Mouse (Mus musculus): ENCODE data around the gene Olfr1359. TPM values are rescaled to one million over a fixed set of nuclear protein-coding genes. Genes with fewer than 3 reads are reported as not detected.

The Olfr1359 gene
- polyA plus RNA-seq, 1 experiment from 2014 or later = not detected

Small RNAs within 50 kb of the gene (microRNA-seq; reads per million reads assigned to microRNA genes)
- gene Gm44357 (not detected), gene Gm44367 (not detected), gene Gm44454 (1.8 reads per million)

Other genes with a start within 250 kb of the Olfr1359 start
- 24.2 and 25.6 TPM in 2 replicates for gene Zscan26, start 244.4 kb upstream of the Olfr1359 start, polyA plus RNA-seq (2016; fragmentation: Nextera tagmentation; extraction: Ambion mirVana)
- 1.7 and 2.3 TPM in 2 replicates for gene Nkapl, start 229.6 kb upstream of the Olfr1359 start, polyA plus RNA-seq (2016; fragmentation: Nextera tagmentation; extraction: Ambion mirVana)
- 5.0 and 5.3 TPM in 2 replicates for gene Zkscan4, start 219.2 kb upstream of the Olfr1359 start, polyA plus RNA-seq (2016; fragmentation: Nextera tagmentation; extraction: Ambion mirVana)
- not detected in 2 replicates for gene Gm10065, start 218.7 kb upstream of the Olfr1359 start, polyA plus RNA-seq (2016; fragmentation: Nextera tagmentation; extraction: Ambion mirVana)
- gene AK157302, start 202.9 kb upstream of the Olfr1359 start, polyA plus RNA-seq (2016; fragmentation: Nextera tagmentation; extraction: Ambion mirVana) = 0.42 and 0.56 TPM in 2 replicates
- 4.6 and 5.1 TPM in 2 replicates for gene Gm11273, start 196.7 kb upstream of the Olfr1359 start, polyA plus RNA-seq (2016; fragmentation: Nextera tagmentation; extraction: Ambion mirVana)
- gene Zkscan8, start 167.0 kb upstream of the Olfr1359 start, polyA plus RNA-seq (2016; fragmentation: Nextera tagmentation; extraction: Ambion mirVana) = 5.3 and 7.1 TPM in 2 replicates
- gene Olfr1366, start 155.3 kb upstream of the Olfr1359 start, polyA plus RNA-seq (2016; fragmentation: Nextera tagmentation; extraction: Ambion mirVana) = 0.11 and 0.15 TPM in 2 replicates
- gene Olfr1535, start 138.2 kb upstream of the Olfr1359 start, polyA plus RNA-seq (2016; fragmentation: Nextera tagmentation; extraction: Ambion mirVana) = not detected in 2 replicates
- gene Olfr1364, start 116.4 kb upstream of the Olfr1359 start, polyA plus RNA-seq (2016; fragmentation: Nextera tagmentation; extraction: Ambion mirVana) = not detected in 2 replicates
- not detected in 2 replicates for gene Olfr1362, start 84.1 kb upstream of the Olfr1359 start, polyA plus RNA-seq (2016; fragmentation: Nextera tagmentation; extraction: Ambion mirVana)
- gene Olfr11, start 55.6 kb upstream of the Olfr1359 start, polyA plus RNA-seq (2016; fragmentation: Nextera tagmentation; extraction: Ambion mirVana) = not detected in 2 replicates
- gene Olfr1361, start 34.7 kb upstream of the Olfr1359 start, polyA plus RNA-seq (2016; fragmentation: Nextera tagmentation; extraction: Ambion mirVana) = not detected in 2 replicates
- gene Olfr1360, start 20.7 kb upstream of the Olfr1359 start, polyA plus RNA-seq (2016; fragmentation: Nextera tagmentation; extraction: Ambion mirVana) = not detected in 2 replicates
- 1.4 and 3.4 TPM in 2 replicates for gene Hist1h2bl, start 18.0 kb downstream of the Olfr1359 start, polyA plus RNA-seq (2016; fragmentation: Nextera tagmentation; extraction: Ambion mirVana)
- gene Hist1h2ai, start 18.3 kb downstream of the Olfr1359 start, polyA plus RNA-seq (2016; fragmentation: Nextera tagmentation; extraction: Ambion mirVana) = 12.2 and 21.8 TPM in 2 replicates
- gene Hist1h3h, start 19.5 kb downstream of the Olfr1359 start, polyA plus RNA-seq (2016; fragmentation: Nextera tagmentation; extraction: Ambion mirVana) = 8.9 and 11.3 TPM in 2 replicates
- 5.2 and 7.5 TPM in 2 replicates for gene Hist1h2bm, start 23.9 kb downstream of the Olfr1359 start, polyA plus RNA-seq (2016; fragmentation: Nextera tagmentation; extraction: Ambion mirVana)
- 1.0 and 1.2 TPM in 2 replicates for gene Hist1h4j, start 37.0 kb downstream of the Olfr1359 start, polyA plus RNA-seq (2016; fragmentation: Nextera tagmentation; extraction: Ambion mirVana)
- gene Hist1h4k, start 52.4 kb downstream of the Olfr1359 start, polyA plus RNA-seq (2016; fragmentation: Nextera tagmentation; extraction: Ambion mirVana) = 1.7 and 6.4 TPM in 2 replicates
- 16.8 and 19.9 TPM in 2 replicates for gene Hist1h2ak, start 55.7 kb downstream of the Olfr1359 start, polyA plus RNA-seq (2016; fragmentation: Nextera tagmentation; extraction: Ambion mirVana)
- gene Hist1h2bn, start 56.0 kb downstream of the Olfr1359 start, polyA plus RNA-seq (2016; fragmentation: Nextera tagmentation; extraction: Ambion mirVana) = 0.55 and 2.6 TPM in 2 replicates
- gene Hist1h1b, start 82.5 kb downstream of the Olfr1359 start, polyA plus RNA-seq (2016; fragmentation: Nextera tagmentation; extraction: Ambion mirVana) = 31.5 and 37.7 TPM in 2 replicates
- 114 and 126 TPM in 2 replicates for gene Hist1h3i, start 85.3 kb downstream of the Olfr1359 start, polyA plus RNA-seq (2016; fragmentation: Nextera tagmentation; extraction: Ambion mirVana)
- 11.7 and 15.4 TPM in 2 replicates for gene Hist1h2an, start 89.1 kb downstream of the Olfr1359 start, polyA plus RNA-seq (2016; fragmentation: Nextera tagmentation; extraction: Ambion mirVana)
- gene Hist1h2bp, start 89.3 kb downstream of the Olfr1359 start, polyA plus RNA-seq (2016; fragmentation: Nextera tagmentation; extraction: Ambion mirVana) = 3.9 and 4.2 TPM in 2 replicates
- gene Hist1h2bq, start 112.1 kb downstream of the Olfr1359 start, polyA plus RNA-seq (2016; fragmentation: Nextera tagmentation; extraction: Ambion mirVana) = 15.4 and 17.4 TPM in 2 replicates
- 1.6 TPM in 1 of 2 replicates, not detected in the other for gene Hist1h2ao, start 112.4 kb downstream of the Olfr1359 start, polyA plus RNA-seq (2016; fragmentation: Nextera tagmentation; extraction: Ambion mirVana)
- gene Hist1h4m, start 113.6 kb downstream of the Olfr1359 start, polyA plus RNA-seq (2016; fragmentation: Nextera tagmentation; extraction: Ambion mirVana) = not detected in 2 replicates
- gene Hist1h4n, start 134.1 kb downstream of the Olfr1359 start, polyA plus RNA-seq (2016; fragmentation: Nextera tagmentation; extraction: Ambion mirVana) = 7.7 and 10.8 TPM in 2 replicates
- gene Hist1h2ap, start 135.4 kb downstream of the Olfr1359 start, polyA plus RNA-seq (2016; fragmentation: Nextera tagmentation; extraction: Ambion mirVana) = 5,863 and 6,710 TPM in 2 replicates
- 15.6 and 19.0 TPM in 2 replicates for gene Hist1h2br, start 135.6 kb downstream of the Olfr1359 start, polyA plus RNA-seq (2016; fragmentation: Nextera tagmentation; extraction: Ambion mirVana)
- 23.8 and 24.8 TPM in 2 replicates for gene Zfp184, start 247.0 kb downstream of the Olfr1359 start, polyA plus RNA-seq (2016; fragmentation: Nextera tagmentation; extraction: Ambion mirVana)

All from midbrain, embryonic 10.5 days (tissue).